Mouse (Mus musculus) embryonic fibroblast, embryonic 13.5 days (primary cell): ENCODE measurements around the gene Banf2.

Experiments used
- CTCF ChIP-seq: IDR thresholded peaks from 2 replicates; pipeline ENCODE4 v1.5.1; 2011; ENCODE audit warnings: mild to moderate bottlenecking, control low read depth, low read length, moderate library complexity, borderline replicate concordance; ENCODE audit not compliant: insufficient read depth
- POLR2A ChIP-seq: IDR thresholded peaks from 2 replicates; pipeline ENCODE4 v1.6.1; 2011; ENCODE audit warnings: low read depth, mild to moderate bottlenecking, control low read depth, low read length, moderate library complexity

DNA sequence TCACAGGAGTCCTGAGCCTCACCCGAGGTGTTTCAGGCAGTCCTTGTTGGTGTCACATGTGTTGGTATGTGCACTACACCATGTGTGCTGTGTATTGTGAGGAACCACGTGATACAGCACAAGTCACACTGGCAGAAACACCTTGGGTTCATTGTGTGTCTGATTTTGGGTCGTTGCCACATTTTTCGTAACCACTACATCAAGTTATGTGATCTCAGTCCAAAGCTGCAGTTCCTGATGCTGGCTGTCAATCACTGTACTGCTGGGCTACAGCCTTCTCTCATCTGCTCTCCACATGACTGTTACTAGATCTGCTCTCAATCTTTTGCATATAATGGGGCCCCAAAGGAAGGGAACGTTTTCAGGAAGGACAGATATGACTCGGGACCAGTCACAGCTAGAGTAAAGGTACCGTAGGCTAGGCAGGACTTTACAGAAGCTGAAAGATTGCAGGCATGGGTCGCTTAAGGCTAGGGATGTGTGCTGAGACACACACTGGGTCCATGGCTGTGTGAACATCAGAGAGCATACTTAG, 17.4 kb downstream of the Banf2 start:
- no peak for TF ChIP-seq CTCF
- no peak for TF ChIP-seq POLR2A
